Mouse (Mus musculus): Measurements from ENCODE around the gene Zmynd10.

The Zmynd10 gene

GRCm38 (mm10) chr9:107547026-107547425 is at the start of gene Zmynd10:
Gene Zmynd10, plus strand, starts transcription at chr9:107547298.
- DNase-seq, result peak; percentile 87

GRCm38 (mm10) chr9:107500708-107501286 is 46.3 kb upstream of the Zmynd10 start:
- DNase-seq, result no peak

GRCm38 (mm10) chr9:107502131-107502846 is 44.8 kb upstream of the Zmynd10 start:
- DNase-seq, result no peak

GRCm38 (mm10) chr9:107504662-107505537 is 42.2 kb upstream of the Zmynd10 start:
- DNase-seq, result no peak

GRCm38 (mm10) chr9:107508266-107508665 is 38.8 kb upstream of the Zmynd10 start:
- DNase-seq, result peak; percentile 61

- DNase-seq, result no peak
Measured at GRCm38 (mm10) chr9:107510384-107511100, 36.6 kb upstream of the Zmynd10 start.

GRCm38 (mm10) chr9:107511436-107511835 is 35.7 kb upstream of the Zmynd10 start:
- no peak for DNase-seq

GRCm38 (mm10) chr9:107512326-107512725 is 34.8 kb upstream of the Zmynd10 start:
- no peak for DNase-seq

GRCm38 (mm10) chr9:107514303-107514955 is 32.7 kb upstream of the Zmynd10 start:
- peak; percentile 63 for DNase-seq

GRCm38 (mm10) chr9:107520331-107520730 is 26.8 kb upstream of the Zmynd10 start:
- no peak for DNase-seq

- no peak for DNase-seq
Measured at GRCm38 (mm10) chr9:107521190-107521589, 25.9 kb upstream of the Zmynd10 start.

GRCm38 (mm10) chr9:107521711-107522399 is 25.2 kb upstream of the Zmynd10 start:
- DNase-seq, result no peak

GRCm38 (mm10) chr9:107522400-107522711 is 24.7 kb upstream of the Zmynd10 start:
- no peak for DNase-seq

GRCm38 (mm10) chr9:107526198-107527026 is 20.7 kb upstream of the Zmynd10 start:
- DNase-seq, result peak; percentile 57

- peak; percentile 98 for DNase-seq
Measured at GRCm38 (mm10) chr9:107533791-107534407, 13.2 kb upstream of the Zmynd10 start, which contains the start of gene Tmem115. Gene Tmem115, plus strand, starts transcription at chr9:107533945.

GRCm38 (mm10) chr9:107534408-107535202 is 12.5 kb upstream of the Zmynd10 start:
- DNase-seq, result peak; percentile 22

GRCm38 (mm10) chr9:107538231-107538630 is 8.9 kb upstream of the Zmynd10 start:
- DNase-seq, result peak; percentile 57

GRCm38 (mm10) chr9:107538711-107539110 is 8.4 kb upstream of the Zmynd10 start:
- no peak for DNase-seq

GRCm38 (mm10) chr9:107539940-107540339 is 7.2 kb upstream of the Zmynd10 start:
- DNase-seq, result no peak

- no peak for DNase-seq
Measured at GRCm38 (mm10) chr9:107540420-107540819, 6.7 kb upstream of the Zmynd10 start.

All from layer of hippocampus, adult 9-11 months (tissue).